23 mouse cellular contexts compared by ENCODE assay signal in the genomic region with DNA sequence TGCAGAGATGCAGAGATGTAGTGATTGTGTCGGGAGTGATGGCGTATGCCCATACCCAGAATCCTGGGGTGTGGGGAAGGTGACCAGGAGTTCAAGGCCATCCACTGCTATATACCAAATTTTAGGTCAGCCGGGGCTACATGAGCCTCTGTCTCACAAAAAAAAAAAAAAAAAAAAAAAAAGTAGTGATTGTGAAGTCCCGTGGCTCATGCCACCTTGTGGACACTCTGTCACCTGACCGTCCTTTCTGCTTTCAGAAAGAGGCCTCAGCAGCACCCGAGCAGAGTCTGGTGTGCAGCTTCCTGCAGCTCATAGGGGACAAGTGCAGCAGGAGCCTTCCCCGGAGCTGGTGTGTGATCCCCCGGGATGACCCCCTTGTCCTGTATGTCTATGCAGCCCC. TPM values are rescaled to one million over a fixed set of nuclear protein-coding genes. Genes with fewer than 3 reads are reported as not detected.
DNase-seq lines count a peak whose midpoint lies in the region; ATAC-seq and TF ChIP-seq lines count a peak whose summit lies in the region.
"Had no signal": no experiment of that assay in that cellular context is flagged by ENCODE, and none has a peak within 500 bp of the region (broad histone marks: within the 10 kb centered on the region; RNA-seq: fewer than 3 reads in every experiment).

No protein-coding gene starts in this region.

- peak; percentile 49; the same call in 1 of the 2 replicates for TF ChIP-seq CTCF in kidney, postnatal 0 days (IDR thresholded peaks at IDR 0.05; ENCODE audit: low read depth)
- peak; percentile 36 for TF ChIP-seq CTCF in midbrain, postnatal 0 days (IDR thresholded peaks at IDR 0.05)
- peak; percentile 10; the same call in 1 of the 2 replicates for TF ChIP-seq CTCF in brain, embryonic 14.5 days (IDR thresholded peaks at IDR 0.05; ENCODE audit: borderline replicate concordance, extremely low read depth, insufficient read depth, insufficient read length)

- no peak for TF ChIP-seq POLR2A in brain, embryonic 14.5 days (IDR thresholded peaks at IDR 0.05; ENCODE audit: borderline replicate concordance, extremely low read depth, insufficient read depth, insufficient read length, poor library complexity, severe bottlenecking)

- H3K4me3 ChIP-seq in kidney, postnatal 0 days (replicated peaks; ENCODE audit: low read depth, low read length) = no peak overlapping the region
- H3K4me3 ChIP-seq in midbrain, postnatal 0 days (ENCODE audit: low read depth, low read length) = no peak overlapping the region
- no peak overlapping the region for H3K4me3 ChIP-seq in midbrain, embryonic 16.5 days (ENCODE audit: low read depth, low read length)
- H3K4me3 ChIP-seq: erythroblast, embryonic 14.5 days; gastrocnemius, adult 2 months; hindbrain, embryonic 10.5 days; limb, embryonic 12.5 days had no signal

- no peaks in the 10 kb centered on the region for H3K9me3 ChIP-seq in kidney, postnatal 0 days (replicated peaks; ENCODE audit: low read length)
- no peaks in the 10 kb centered on the region for H3K9me3 ChIP-seq in midbrain, postnatal 0 days (ENCODE audit: low read length)
- H3K9me3 ChIP-seq in midbrain, embryonic 16.5 days (replicated peaks; ENCODE audit: control insufficient read depth, low read length, poor library complexity, severe bottlenecking) = no peaks in the 10 kb centered on the region
- H3K9me3 ChIP-seq: hindbrain, embryonic 10.5 days; limb, embryonic 12.5 days had no signal

- no peaks in the 10 kb centered on the region for H3K4me1 ChIP-seq in kidney, postnatal 0 days (replicated peaks; ENCODE audit: insufficient read depth, low read length)
- H3K4me1 ChIP-seq in midbrain, postnatal 0 days (ENCODE audit: insufficient read depth, low read length) = no peaks in the 10 kb centered on the region
- no peaks in the 10 kb centered on the region for H3K4me1 ChIP-seq in midbrain, embryonic 16.5 days (ENCODE audit: control insufficient read depth, insufficient read depth, low read length)
- H3K4me1 ChIP-seq: limb, embryonic 12.5 days had no signal

- H3K9ac ChIP-seq in kidney, postnatal 0 days (ENCODE audit: low read depth, low read length) = no peak overlapping the region
- H3K9ac ChIP-seq in midbrain, postnatal 0 days (replicated peaks; ENCODE audit: low read length, poor library complexity, severe bottlenecking) = no peak overlapping the region
- no peak overlapping the region for H3K9ac ChIP-seq in midbrain, embryonic 16.5 days (ENCODE audit: low read depth, low read length)
- H3K9ac ChIP-seq: limb, embryonic 12.5 days had no signal

- DNase-seq in kidney, postnatal 0 days (ENCODE audit: low spot score) = no peak
- no peak for DNase-seq in kidney, adult 11 months
- DNase-seq in midbrain, postnatal 0 days (ENCODE audit: low spot score) = no peak
- DNase-seq in brain, embryonic 14.5 days (ENCODE audit: low read depth) = no peak
- DNase-seq in ovary, postnatal 36 days (ENCODE audit: low spot score) = no peak
- DNase-seq: adrenal gland, postnatal 36 days; cerebellum, adult 2 months; cerebellum, postnatal 14 days; gastrocnemius, adult 2 months; heart, postnatal 14 days; kidney, postnatal 25 days; lung, adult 2 months; lung, postnatal 36 days; midbrain, embryonic 14.5 days; right cerebral cortex, adult 18-20 months; thymus, postnatal 4 days had no signal

- H3K27ac ChIP-seq in kidney, postnatal 0 days = no peak overlapping the region
- no peak overlapping the region for H3K27ac ChIP-seq in midbrain, postnatal 0 days (ENCODE audit: low read depth, low read length)
- H3K27ac ChIP-seq in midbrain, embryonic 16.5 days (ENCODE audit: low read length) = no peak overlapping the region
- H3K27ac ChIP-seq: gastrocnemius, adult 2 months; limb, embryonic 12.5 days had no signal

- H3K36me3 ChIP-seq in kidney, postnatal 0 days (ENCODE audit: insufficient read depth, low read length) = no peaks in the 10 kb centered on the region
- H3K36me3 ChIP-seq in midbrain, postnatal 0 days (ENCODE audit: insufficient read depth, low read length) = no peaks in the 10 kb centered on the region
- H3K36me3 ChIP-seq in midbrain, embryonic 16.5 days (ENCODE audit: control insufficient read depth, insufficient read depth, low read length) = no peaks in the 10 kb centered on the region
- H3K36me3 ChIP-seq: hindbrain, embryonic 10.5 days; limb, embryonic 12.5 days had no signal

- H3K27me3 ChIP-seq in kidney, postnatal 0 days (ENCODE audit: insufficient read depth, low read length) = no peaks in the 10 kb centered on the region
- H3K27me3 ChIP-seq in midbrain, postnatal 0 days (ENCODE audit: insufficient read depth, low read length) = no peaks in the 10 kb centered on the region
- no peaks in the 10 kb centered on the region for H3K27me3 ChIP-seq in midbrain, embryonic 16.5 days (ENCODE audit: control insufficient read depth, insufficient read depth, low read depth, low read length)
- H3K27me3 ChIP-seq: limb, embryonic 12.5 days had no signal

- H3K4me2 ChIP-seq in kidney, postnatal 0 days (ENCODE audit: low read length) = no peak overlapping the region
- no peak overlapping the region for H3K4me2 ChIP-seq in midbrain, postnatal 0 days (ENCODE audit: low read depth, low read length, poor library complexity, severe bottlenecking)
- H3K4me2 ChIP-seq in midbrain, embryonic 16.5 days (ENCODE audit: low read length) = no peak overlapping the region
- H3K4me2 ChIP-seq: limb, embryonic 12.5 days had no signal

- WGBS in kidney, postnatal 0 days = 58% methylated on average over 8 of the region's 8 CpGs
- 68% methylated on average over 8 of the region's 8 CpGs for WGBS in midbrain, postnatal 0 days
- WGBS in midbrain, embryonic 16.5 days = 70% methylated on average over 8 of the region's 8 CpGs

- ATAC-seq in kidney, postnatal 0 days (replicated peaks; ENCODE audit: low FRiP score, low read depth) = no peak
- ATAC-seq in midbrain, postnatal 0 days (ENCODE audit: low FRiP score) = no peak
- ATAC-seq in midbrain, embryonic 16.5 days = no peak
- ATAC-seq: forebrain, embryonic 16.5 days; hindbrain, embryonic 16.5 days; intestine, embryonic 16.5 days had no signal

RNA-seq across cellular contexts. Expression of gene Fgd2, which starts 17.3 kb away (rescaled TPM):
- 12.3 and 12.5 TPM in 2 replicates for polyA plus RNA-seq in kidney, postnatal 0 days (2015; fragmentation: Nextera tagmentation; extraction: Ambion mirVana)
- 13.4 and 27.3 TPM in 2 replicates for total RNA-seq in midbrain, postnatal 0 days (2014; rRNA removed)
- polyA plus RNA-seq in midbrain, postnatal 0 days (2015; fragmentation: Nextera tagmentation; extraction: Ambion mirVana) = 14.4 and 16.5 TPM in 2 replicates
- polyA plus RNA-seq in midbrain, embryonic 16.5 days (2015; fragmentation: Nextera tagmentation; extraction: Ambion mirVana) = 8.6 and 12.7 TPM in 2 replicates
- polyA plus RNA-seq in brain, embryonic 14.5 days (2012; rRNA removed) = 6.1 and 6.4 TPM in 2 replicates

RNA-seq across cellular contexts. Expression of gene Mtch1, which starts 30.3 kb away (rescaled TPM):
- polyA plus RNA-seq in kidney, postnatal 0 days (2015; fragmentation: Nextera tagmentation; extraction: Ambion mirVana) = 307 and 309 TPM in 2 replicates
- total RNA-seq in midbrain, postnatal 0 days (2014; rRNA removed) = 605 and 625 TPM in 2 replicates
- 510 and 517 TPM in 2 replicates for polyA plus RNA-seq in midbrain, postnatal 0 days (2015; fragmentation: Nextera tagmentation; extraction: Ambion mirVana)
- polyA plus RNA-seq in midbrain, embryonic 16.5 days (2015; fragmentation: Nextera tagmentation; extraction: Ambion mirVana) = 463 and 470 TPM in 2 replicates
- polyA plus RNA-seq in brain, embryonic 14.5 days (2012; rRNA removed) = 698 and 767 TPM in 2 replicates
